Mouse (Mus musculus): Measurements from ENCODE around the gene Chad. TPM values are rescaled to one million over a fixed set of nuclear protein-coding genes. Genes with fewer than 3 reads are reported as not detected.

Chad gene
- polyA plus RNA-seq, 1 experiment from 2014 or later: 0.17 TPM

DNA sequence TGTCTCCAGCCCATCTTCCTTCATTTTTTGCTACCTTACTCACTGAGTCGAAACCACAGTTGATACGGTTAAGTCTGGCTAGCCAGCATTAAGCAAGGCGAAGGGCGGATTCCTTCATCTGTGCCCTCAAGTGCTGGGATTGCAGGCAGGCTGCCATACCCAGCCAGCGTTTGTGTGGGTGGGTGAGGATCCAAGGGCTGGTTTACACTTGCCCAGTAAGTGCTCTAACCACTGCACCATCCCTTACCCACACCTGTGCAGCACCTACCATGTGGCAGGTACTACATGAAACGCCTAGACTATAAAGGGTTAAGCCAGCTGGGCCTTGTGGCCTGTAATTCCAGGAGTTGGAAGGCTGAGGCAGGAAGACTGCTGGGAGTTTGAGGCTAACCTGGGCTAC, 17.6 kb upstream of the Chad start:
- Histone ChIP-seq H3K9ac (replicated peaks) (no peak overlapping the region), H3K36me3 (no peaks in the 10 kb centered on the region), H3K27me3 (no peaks in the 10 kb centered on the region), H3K4me2 (replicated peaks) (no peak overlapping the region), H3K4me1 (peaks cover 15% of the 10 kb centered on the region), H3K4me3 (no peak overlapping the region), H3K9me3 (no peaks in the 10 kb centered on the region), H3K27ac (replicated peaks) (no peak overlapping the region)
- 91% methylated on average over 6 of the region's 6 CpGs for WGBS
- no peak for ATAC-seq (replicated peaks)

DNA sequence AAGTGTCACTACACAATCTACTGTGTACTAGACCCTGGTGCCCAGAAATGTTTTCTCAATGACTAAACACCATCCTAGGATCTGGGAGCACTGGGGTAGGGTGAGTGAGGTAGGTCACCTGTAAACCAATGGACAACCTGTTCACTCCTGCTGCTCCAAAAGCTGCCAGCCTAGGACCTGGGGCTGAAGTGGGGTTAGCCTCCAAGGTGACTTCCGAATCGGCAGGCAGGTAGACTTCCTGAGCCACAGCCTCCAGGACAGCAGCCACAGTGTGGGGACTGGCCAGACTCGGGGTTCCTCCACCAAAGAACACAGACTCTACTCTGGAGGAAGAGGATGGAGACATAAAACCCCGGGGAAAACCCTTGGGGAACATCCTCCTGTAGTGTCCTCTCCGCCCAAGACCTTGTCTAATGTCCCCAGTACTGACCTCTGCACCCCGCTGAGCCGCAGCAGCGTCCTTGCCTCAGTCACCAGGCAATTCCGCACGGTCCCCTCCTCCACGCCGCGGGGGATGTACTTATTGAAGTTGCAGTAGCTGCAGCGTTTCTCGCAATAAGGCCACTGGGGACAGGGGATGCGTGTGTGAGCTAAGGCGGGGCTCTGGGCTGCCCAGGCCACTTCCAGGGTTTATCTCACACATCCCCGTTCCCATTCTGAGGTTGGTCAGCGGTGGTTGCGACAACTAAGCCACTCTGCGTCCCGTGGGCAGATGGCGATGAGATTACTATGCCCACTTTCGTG, 16.6 kb upstream of the Chad start:
- H3K4me1 ChIP-seq: peaks cover 15% of the 10 kb centered on the region
- H3K36me3 ChIP-seq: no peaks in the 10 kb centered on the region
- H3K9me3 ChIP-seq: no peaks in the 10 kb centered on the region
- peak overlapping the region; percentile 76 for H3K9ac ChIP-seq (replicated peaks)
- ATAC-seq (replicated peaks): peak; percentile 39
- no peaks in the 10 kb centered on the region for H3K27me3 ChIP-seq
- peak overlapping the region; percentile 85 for H3K4me3 ChIP-seq
- peak overlapping the region; percentile 86 for H3K27ac ChIP-seq (replicated peaks)
- peak overlapping the region; percentile 89 for H3K4me2 ChIP-seq (replicated peaks)
- WGBS: 14% methylated on average over 24 of the region's 24 CpGs

DNA sequence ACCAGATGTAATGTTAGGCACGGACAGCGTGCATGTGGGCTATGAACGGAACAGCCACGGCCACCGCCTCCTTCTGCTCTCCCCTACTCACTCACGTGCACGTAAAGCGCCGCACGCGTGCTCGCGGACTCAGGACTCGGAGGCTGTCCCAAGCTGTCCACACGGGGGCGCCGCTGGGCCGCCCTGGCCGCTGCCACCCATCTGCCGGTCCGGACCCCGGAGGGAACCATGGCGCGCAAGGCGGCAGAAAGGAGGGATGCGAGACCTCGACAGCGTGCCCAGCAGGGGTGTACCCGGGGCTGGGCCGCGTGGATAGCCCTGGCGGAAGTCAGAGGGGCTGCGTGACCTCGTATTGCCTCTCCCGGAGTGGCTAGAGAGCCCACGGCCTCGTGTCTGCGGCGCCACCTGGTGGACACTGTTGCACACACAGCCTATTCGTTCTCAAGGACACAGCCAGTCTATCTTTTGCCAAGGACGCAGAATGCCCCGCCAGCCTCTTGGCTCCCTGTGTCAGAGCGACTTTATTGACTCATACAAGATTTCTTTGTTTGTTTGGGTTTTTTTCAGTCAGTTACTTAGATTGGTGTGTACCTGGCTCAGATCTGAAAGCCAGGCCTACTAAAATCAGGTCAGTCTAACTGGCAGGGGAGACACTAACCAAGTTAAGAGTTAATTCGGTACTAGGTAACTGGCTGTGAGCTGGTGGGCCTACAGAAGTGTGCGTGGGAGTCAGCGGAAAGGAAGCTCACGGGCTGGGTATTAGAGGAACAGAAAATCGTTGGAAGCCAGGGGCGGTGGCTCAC, 15.8 kb upstream of the Chad start, which contains the start of gene Rsad1:
Gene Rsad1, minus strand, starts transcription at position 368 of the 803 bp plus-strand sequence.
- Histone ChIP-seq H3K4me3 (peak within 1 kb of the TSS; percentile 85), H3K9ac (replicated peaks) (peak within 1 kb of the TSS; percentile 76), H3K36me3 (no peaks in the 10 kb centered on the region), H3K4me1 (peaks cover 15% of the 10 kb centered on the region), H3K4me2 (replicated peaks) (peak within 1 kb of the TSS; percentile 89), H3K9me3 (no peaks in the 10 kb centered on the region), H3K27me3 (no peaks in the 10 kb centered on the region), H3K27ac (replicated peaks) (peak within 1 kb of the TSS; percentile 86)
- ATAC-seq (replicated peaks): peak; percentile 90
- 4% methylated on average over 49 of the region's 49 CpGs for WGBS

DNA sequence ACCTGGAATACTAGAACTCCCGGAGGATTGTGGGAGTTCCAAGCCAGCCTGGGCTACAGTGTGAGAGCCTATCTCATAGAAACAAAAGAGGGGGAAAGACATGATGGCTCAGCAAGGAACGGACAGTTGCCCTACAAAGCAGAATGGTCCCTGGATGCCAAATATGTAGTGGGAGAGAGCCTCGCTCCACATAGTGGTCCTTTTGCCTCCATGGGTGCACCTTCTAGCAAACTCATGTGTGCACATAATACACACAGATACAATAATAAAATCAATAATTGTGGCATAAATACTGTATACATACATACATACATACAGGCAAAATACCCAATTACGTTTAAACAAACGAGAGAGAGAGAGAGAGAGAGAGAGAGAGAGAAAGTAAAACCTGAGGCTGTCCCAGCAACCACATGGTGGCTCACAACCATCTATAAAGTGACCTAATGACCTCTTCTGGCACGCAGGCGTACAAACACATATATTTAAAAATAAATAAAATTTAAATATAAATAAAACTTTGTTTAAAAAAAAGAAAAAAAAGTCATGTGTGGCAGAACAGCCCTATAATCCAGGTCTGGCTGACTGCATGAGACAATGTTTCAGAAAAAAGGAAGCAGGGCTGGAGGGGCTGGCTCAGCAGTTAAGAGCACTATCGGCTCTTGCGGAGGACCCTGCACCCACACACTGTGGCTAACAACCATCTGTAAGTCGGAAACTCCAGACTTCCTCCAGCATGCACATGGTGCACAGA, 15.0 kb upstream of the Chad start:
- H3K27ac ChIP-seq (replicated peaks): peak overlapping the region; percentile 86; the same call in 1 of the 2 replicates
- H3K4me3 ChIP-seq: no peak overlapping the region
- no peak overlapping the region for H3K4me2 ChIP-seq (replicated peaks)
- H3K4me1 ChIP-seq: peaks cover 15% of the 10 kb centered on the region
- 77% methylated on average over 10 of the region's 10 CpGs for WGBS
- H3K9me3 ChIP-seq: no peaks in the 10 kb centered on the region
- ATAC-seq (replicated peaks): no peak
- H3K27me3 ChIP-seq: no peaks in the 10 kb centered on the region
- no peaks in the 10 kb centered on the region for H3K36me3 ChIP-seq
- no peak overlapping the region for H3K9ac ChIP-seq (replicated peaks)

DNA sequence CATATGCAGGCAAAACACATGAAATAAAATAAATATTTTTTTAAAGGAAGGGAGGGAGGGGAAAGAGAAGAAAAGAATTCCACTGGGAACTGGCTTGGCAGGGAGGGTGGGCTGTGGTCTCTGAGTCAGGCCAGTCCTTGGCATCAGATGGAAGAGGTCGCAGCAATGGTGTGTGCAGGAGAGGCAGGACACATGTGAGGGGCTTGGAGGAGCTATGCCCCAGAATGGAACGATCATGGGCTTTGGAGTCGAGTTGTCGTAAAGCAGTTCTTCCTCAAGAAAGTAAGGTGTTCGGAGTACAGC, 14.5 kb upstream of the Chad start:
- Histone ChIP-seq H3K27me3 (no peaks in the 10 kb centered on the region), H3K27ac (replicated peaks) (no peak overlapping the region), H3K9ac (replicated peaks) (no peak overlapping the region), H3K4me1 (peaks cover 15% of the 10 kb centered on the region), H3K4me3 (no peak overlapping the region), H3K36me3 (no peaks in the 10 kb centered on the region), H3K4me2 (replicated peaks) (no peak overlapping the region), H3K9me3 (no peaks in the 10 kb centered on the region)
- ATAC-seq (replicated peaks): no peak
- 89% methylated on average over 5 of the region's 5 CpGs for WGBS

DNA sequence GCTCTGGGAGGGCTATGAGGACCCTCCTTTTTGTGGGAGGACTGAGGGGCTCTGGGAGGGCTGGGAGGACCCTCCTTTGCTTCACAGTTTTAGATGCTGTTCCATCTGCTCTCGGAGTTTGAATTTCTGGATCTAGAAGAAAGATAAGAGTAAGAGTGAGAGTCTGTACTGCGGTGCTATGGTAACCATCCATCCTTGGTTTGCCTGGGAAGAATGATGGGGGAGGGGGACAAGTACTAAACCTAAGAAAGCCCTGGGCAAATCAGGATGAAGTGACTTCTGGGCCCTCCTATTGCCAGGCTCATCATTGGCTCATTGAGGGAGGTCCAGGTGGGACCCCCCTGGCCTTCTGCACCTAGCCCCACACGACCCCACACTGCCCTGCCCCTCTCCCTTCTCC, 6.6 kb upstream of the Chad start:
- no peaks in the 10 kb centered on the region for H3K27me3 ChIP-seq

DNA sequence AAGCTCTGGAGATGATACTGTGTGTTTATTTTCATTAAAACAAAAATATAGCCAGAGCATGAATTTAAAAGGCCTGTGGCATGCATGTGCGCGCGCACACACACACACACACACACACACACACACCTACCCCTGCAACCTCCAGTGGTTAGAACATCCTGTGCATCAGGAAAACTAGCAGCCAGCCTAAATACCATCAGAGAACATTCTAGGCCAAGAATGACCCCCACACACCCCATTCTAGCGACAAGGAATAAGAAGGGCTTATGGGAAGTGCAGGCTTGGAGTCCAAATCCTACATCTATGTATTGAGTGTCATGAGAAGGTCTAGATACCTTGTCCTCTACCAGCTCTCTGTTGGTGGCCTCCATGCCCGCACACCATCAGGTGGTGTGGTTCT, 1.5 kb upstream of the Chad start:
- Histone ChIP-seq H3K36me3 (no peaks in the 10 kb centered on the region), H3K9me3 (no peaks in the 10 kb centered on the region), H3K27ac (replicated peaks) (no peak overlapping the region), H3K27me3 (peaks cover 21% of the 10 kb centered on the region; the same call in 1 of the 2 replicates), H3K4me3 (no peak overlapping the region), H3K4me2 (replicated peaks) (no peak overlapping the region), H3K9ac (replicated peaks) (no peak overlapping the region), H3K4me1 (peaks cover 10% of the 10 kb centered on the region)
- WGBS: 94% methylated on average over 5 of the region's 5 CpGs
- ATAC-seq (replicated peaks): no peak

More for the DNA sequence above, 6.6 kb upstream of the Chad start:
- no peaks in the 10 kb centered on the region for H3K36me3 ChIP-seq
- WGBS: 62% methylated on average over 3 of the region's 3 CpGs
- H3K27ac ChIP-seq (replicated peaks): 0 out of 2 replicates have a peak overlapping the region, but pooled peaks have one; percentile 5
- no peak overlapping the region for H3K4me2 ChIP-seq (replicated peaks)
- H3K9ac ChIP-seq (replicated peaks): no peak overlapping the region
- no peak overlapping the region for H3K4me3 ChIP-seq
- H3K4me1 ChIP-seq: no peaks in the 10 kb centered on the region
- ATAC-seq (replicated peaks): no peak
- no peaks in the 10 kb centered on the region for H3K9me3 ChIP-seq

DNA sequence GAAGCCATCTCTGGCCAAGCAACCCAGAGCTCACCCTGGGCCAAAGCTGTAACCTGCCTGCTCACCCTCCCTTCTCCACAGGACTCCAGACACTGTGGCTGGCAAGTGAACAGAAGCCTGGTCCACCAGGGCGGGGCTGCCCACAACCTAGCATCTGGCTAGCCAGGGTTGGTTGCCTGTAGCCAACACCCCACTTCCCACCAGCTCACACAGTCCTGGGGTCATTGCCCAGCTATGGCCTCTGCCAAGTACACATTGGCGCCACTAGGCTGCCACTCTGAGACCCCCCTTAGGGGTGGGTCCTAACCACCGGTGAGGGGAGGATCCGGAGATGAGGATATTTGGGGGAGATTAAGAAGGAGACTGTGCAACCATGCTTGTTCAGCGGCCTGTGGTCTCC, 1.0 kb upstream of the Chad start:
- no peak overlapping the region for H3K4me3 ChIP-seq
- H3K4me1 ChIP-seq: peaks cover 10% of the 10 kb centered on the region
- WGBS: 51% methylated on average over 5 of the region's 5 CpGs
- ATAC-seq (replicated peaks): no peak
- H3K4me2 ChIP-seq (replicated peaks): peak overlapping the region; percentile 44
- peaks cover 21% of the 10 kb centered on the region; the same call in 1 of the 2 replicates for H3K27me3 ChIP-seq
- H3K9ac ChIP-seq (replicated peaks): no peak overlapping the region
- H3K9me3 ChIP-seq: no peaks in the 10 kb centered on the region
- no peak overlapping the region for H3K27ac ChIP-seq (replicated peaks)
- H3K36me3 ChIP-seq: no peaks in the 10 kb centered on the region

DNA sequence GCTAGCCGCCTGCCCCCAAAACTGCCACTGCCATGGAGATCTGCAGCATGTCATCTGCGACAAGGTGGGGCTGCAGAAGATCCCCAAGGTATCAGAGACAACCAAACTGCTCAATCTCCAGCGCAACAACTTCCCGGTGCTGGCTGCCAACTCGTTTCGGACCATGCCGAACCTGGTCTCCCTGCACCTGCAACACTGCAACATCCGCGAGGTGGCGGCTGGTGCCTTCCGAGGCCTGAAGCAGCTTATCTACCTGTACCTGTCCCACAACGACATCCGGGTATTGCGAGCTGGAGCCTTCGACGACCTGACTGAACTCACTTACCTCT, 268 bp downstream of the Chad start:
- Histone ChIP-seq H3K27ac (replicated peaks) (no peak overlapping the region), H3K36me3 (no peaks in the 10 kb centered on the region), H3K4me3 (peak overlapping the region; percentile 21), H3K4me2 (replicated peaks) (peak overlapping the region; percentile 44), H3K9me3 (no peaks in the 10 kb centered on the region), H3K27me3 (peaks cover 21% of the 10 kb centered on the region; the same call in 1 of the 2 replicates), H3K9ac (replicated peaks) (no peak overlapping the region; the same call in 1 of the 2 replicates), H3K4me1 (peaks cover 10% of the 10 kb centered on the region)
- WGBS: 6% methylated on average over 16 of the region's 16 CpGs
- no peak for ATAC-seq (replicated peaks)

DNA sequence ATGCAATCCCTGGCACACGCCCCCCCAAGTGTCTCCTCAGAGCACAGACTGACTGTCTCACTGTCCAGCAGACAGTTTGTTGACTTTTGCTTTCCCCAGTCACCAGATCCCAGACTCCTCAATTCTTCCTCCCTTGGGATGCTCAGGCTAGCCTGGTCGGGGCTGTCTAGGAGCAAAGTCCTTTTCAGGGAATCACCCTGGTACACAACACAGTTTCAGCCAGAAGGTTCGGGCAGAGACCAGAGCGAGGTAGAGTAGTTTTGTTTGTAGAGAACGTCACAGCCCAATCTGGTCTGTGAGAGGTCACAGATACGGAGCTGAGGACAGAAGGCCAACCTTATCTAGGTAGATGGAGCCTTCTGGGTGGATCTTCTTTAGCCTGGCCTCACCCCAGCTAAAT, 1.7 kb downstream of the Chad start:
- Histone ChIP-seq H3K36me3 (no peaks in the 10 kb centered on the region), H3K4me1 (peaks cover 10% of the 10 kb centered on the region), H3K9me3 (no peaks in the 10 kb centered on the region), H3K4me3 (no peak overlapping the region), H3K27me3 (peaks cover 21% of the 10 kb centered on the region; the same call in 1 of the 2 replicates), H3K4me2 (replicated peaks) (no peak overlapping the region), H3K27ac (replicated peaks) (no peak overlapping the region), H3K9ac (replicated peaks) (no peak overlapping the region)
- 79% methylated on average over 6 of the region's 6 CpGs for WGBS
- no peak for ATAC-seq (replicated peaks)

DNA sequence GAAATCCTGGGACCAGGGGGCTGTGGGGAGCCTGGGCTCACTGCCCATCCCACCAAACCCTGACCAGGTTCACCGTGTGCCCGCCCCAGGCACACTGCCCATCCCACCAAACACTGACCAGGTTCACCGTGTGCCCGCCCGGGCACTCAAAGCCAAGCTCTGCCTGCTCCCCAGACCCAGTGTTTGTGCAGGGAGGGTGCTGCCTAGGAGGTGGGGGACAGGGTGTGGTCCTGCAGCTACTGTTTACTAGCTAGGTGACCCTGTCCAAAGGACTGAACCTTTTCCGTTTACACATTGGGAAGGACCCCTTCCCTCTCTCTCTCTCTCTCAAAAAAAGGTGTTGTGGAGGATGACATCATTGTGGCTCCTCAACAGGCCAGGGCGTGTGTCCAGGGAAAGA, 2.5 kb downstream of the Chad start:
- peaks cover 21% of the 10 kb centered on the region; the same call in 1 of the 2 replicates for H3K27me3 ChIP-seq
- H3K4me3 ChIP-seq: no peak overlapping the region
- no peak overlapping the region for H3K9ac ChIP-seq (replicated peaks)
- H3K27ac ChIP-seq (replicated peaks): no peak overlapping the region
- no peak for ATAC-seq (replicated peaks)
- no peaks in the 10 kb centered on the region for H3K9me3 ChIP-seq
- 86% methylated on average over 7 of the region's 7 CpGs for WGBS
- peaks cover 10% of the 10 kb centered on the region for H3K4me1 ChIP-seq
- H3K36me3 ChIP-seq: no peaks in the 10 kb centered on the region
- H3K4me2 ChIP-seq (replicated peaks): no peak overlapping the region

DNA sequence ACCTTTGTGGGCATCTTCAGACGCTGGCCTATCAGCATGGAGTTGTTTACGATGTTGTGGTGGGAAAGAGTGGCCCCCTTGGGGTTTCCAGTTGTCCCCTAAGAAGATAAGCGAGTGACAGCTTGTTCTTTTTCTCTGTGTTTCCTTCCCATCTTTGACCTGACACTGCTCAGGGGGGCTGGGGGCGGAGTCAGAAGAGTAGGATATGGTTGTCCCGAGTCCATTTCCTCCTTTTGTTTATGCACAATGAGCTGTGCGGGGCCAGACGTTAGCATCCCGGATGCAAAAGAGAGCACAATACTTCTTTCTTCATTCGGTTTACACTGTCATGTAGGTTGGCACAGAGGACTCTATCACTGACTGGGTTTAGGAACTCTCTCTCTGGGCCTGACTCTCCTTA, 5.8 kb downstream of the Chad start:
- WGBS: 50% methylated on average over 9 of the region's 9 CpGs
- no peak overlapping the region for H3K27ac ChIP-seq (replicated peaks)
- no peak for ATAC-seq (replicated peaks)

More for the DNA sequence above, 5.8 kb downstream of the Chad start:
- Histone ChIP-seq H3K4me3 (no peak overlapping the region), H3K4me1 (no peaks in the 10 kb centered on the region), H3K27me3 (peaks cover 8% of the 10 kb centered on the region; the same call in 1 of the 2 replicates), H3K9me3 (no peaks in the 10 kb centered on the region), H3K9ac (replicated peaks) (no peak overlapping the region), H3K4me2 (replicated peaks) (no peak overlapping the region), H3K36me3 (no peaks in the 10 kb centered on the region)

Data from forebrain, embryonic 15.5 days (tissue).